Mouse (Mus musculus): Measurements from ENCODE around the gene Sema6d. TPM values are rescaled to one million over a fixed set of nuclear protein-coding genes. Genes with fewer than 3 reads are reported as not detected.

The Sema6d gene
- polyA plus RNA-seq, 1 experiment = 25.3 TPM

GRCm38 (mm10) chr2:124617440-124617839 lies 527.7 kb downstream of the Sema6d start:
- WGBS = 43% methylated on average over 9 of the region's 9 CpGs
- TF ChIP-seq POLR2A (IDR thresholded peaks at IDR 0.05; ENCODE audit: borderline replicate concordance, extremely low read depth, low read depth, low read length) (no peak), CTCF (IDR thresholded peaks at IDR 0.05; ENCODE audit: insufficient read depth, low read length) (no peak)
- peaks cover 29% of the 10 kb centered on the region for H3K4me1 ChIP-seq (ENCODE audit: control insufficient read depth, insufficient read depth, low read length)
- H3K4me3 ChIP-seq (replicated peaks; ENCODE audit: extremely low read depth, low read depth, low read length) = no peak overlapping the region
- no peak for DNase-seq

- 55% methylated on average over 5 of the region's 5 CpGs for WGBS
- TF ChIP-seq CTCF (IDR thresholded peaks at IDR 0.05; ENCODE audit: insufficient read depth, low read length) (no peak), POLR2A (IDR thresholded peaks at IDR 0.05; ENCODE audit: borderline replicate concordance, extremely low read depth, low read depth, low read length) (no peak)
- no peak for DNase-seq
- peaks cover 29% of the 10 kb centered on the region for H3K4me1 ChIP-seq (ENCODE audit: control insufficient read depth, insufficient read depth, low read length)
- no peak overlapping the region for H3K4me3 ChIP-seq (replicated peaks; ENCODE audit: extremely low read depth, low read depth, low read length)
Observed at GRCm38 (mm10) chr2:124618091-124618490, 528.3 kb downstream of the Sema6d start.

- TF ChIP-seq CTCF (IDR thresholded peaks at IDR 0.05; ENCODE audit: insufficient read depth, low read length) (no peak), POLR2A (IDR thresholded peaks at IDR 0.05; ENCODE audit: borderline replicate concordance, extremely low read depth, low read depth, low read length) (no peak)
- 50% methylated on average over 3 of the region's 3 CpGs for WGBS
- peaks cover 32% of the 10 kb centered on the region for H3K4me1 ChIP-seq (ENCODE audit: control insufficient read depth, insufficient read depth, low read length)
- no peak for DNase-seq
- no peak overlapping the region for H3K4me3 ChIP-seq (replicated peaks; ENCODE audit: extremely low read depth, low read depth, low read length)
Observed at GRCm38 (mm10) chr2:124618526-124619219, 528.9 kb downstream of the Sema6d start.

GRCm38 (mm10) chr2:124620470-124620869 lies 530.7 kb downstream of the Sema6d start:
- H3K4me1 ChIP-seq (ENCODE audit: control insufficient read depth, insufficient read depth, low read length) = peaks cover 21% of the 10 kb centered on the region
- H3K4me3 ChIP-seq (replicated peaks; ENCODE audit: extremely low read depth, low read depth, low read length) = no peak overlapping the region
- TF ChIP-seq CTCF (IDR thresholded peaks at IDR 0.05; ENCODE audit: insufficient read depth, low read length) = no peak
- TF ChIP-seq POLR2A (IDR thresholded peaks at IDR 0.05; ENCODE audit: borderline replicate concordance, extremely low read depth, low read depth, low read length) = no peak
- no peak for DNase-seq
- 46% methylated on average over 6 of the region's 6 CpGs for WGBS

GRCm38 (mm10) chr2:124621972-124622621 lies 532.3 kb downstream of the Sema6d start:
- 44% methylated on average over 6 of the region's 6 CpGs for WGBS
- DNase-seq = no peak
- TF ChIP-seq CTCF (IDR thresholded peaks at IDR 0.05; ENCODE audit: insufficient read depth, low read length) = no peak
- TF ChIP-seq POLR2A (IDR thresholded peaks at IDR 0.05; ENCODE audit: borderline replicate concordance, extremely low read depth, low read depth, low read length) = no peak
- Histone ChIP-seq H3K4me1 (ENCODE audit: control insufficient read depth, insufficient read depth, low read length) (peaks cover 12% of the 10 kb centered on the region; the same call in 1 of the 2 replicates), H3K4me3 (replicated peaks; ENCODE audit: extremely low read depth, low read depth, low read length) (no peak overlapping the region)

GRCm38 (mm10) chr2:124624247-124624929 lies 534.6 kb downstream of the Sema6d start:
- Histone ChIP-seq H3K4me1 (ENCODE audit: control insufficient read depth, insufficient read depth, low read length) (peaks cover 11% of the 10 kb centered on the region; the same call in 1 of the 2 replicates), H3K4me3 (replicated peaks; ENCODE audit: extremely low read depth, low read depth, low read length) (no peak overlapping the region)
- TF ChIP-seq CTCF (IDR thresholded peaks at IDR 0.05; ENCODE audit: insufficient read depth, low read length) (no peak), POLR2A (IDR thresholded peaks at IDR 0.05; ENCODE audit: borderline replicate concordance, extremely low read depth, low read depth, low read length) (no peak)
- WGBS = 87% methylated on average over 10 of the region's 10 CpGs
- no peak for DNase-seq

GRCm38 (mm10) chr2:124626425-124626824 lies 536.7 kb downstream of the Sema6d start:
- no peak overlapping the region for H3K4me3 ChIP-seq (replicated peaks; ENCODE audit: extremely low read depth, low read depth, low read length)
- H3K4me1 ChIP-seq (ENCODE audit: control insufficient read depth, insufficient read depth, low read length) = peaks cover 13% of the 10 kb centered on the region
- WGBS = 69% methylated on average over 7 of the region's 7 CpGs
- no peak for DNase-seq
- TF ChIP-seq CTCF (IDR thresholded peaks at IDR 0.05; ENCODE audit: insufficient read depth, low read length) = no peak
- TF ChIP-seq POLR2A (IDR thresholded peaks at IDR 0.05; ENCODE audit: borderline replicate concordance, extremely low read depth, low read depth, low read length) = no peak

- Histone ChIP-seq H3K4me3 (replicated peaks; ENCODE audit: extremely low read depth, low read depth, low read length) (no peak overlapping the region), H3K4me1 (ENCODE audit: control insufficient read depth, insufficient read depth, low read length) (peaks cover 10% of the 10 kb centered on the region)
- TF ChIP-seq POLR2A (IDR thresholded peaks at IDR 0.05; ENCODE audit: borderline replicate concordance, extremely low read depth, low read depth, low read length) (no peak), CTCF (IDR thresholded peaks at IDR 0.05; ENCODE audit: insufficient read depth, low read length) (no peak)
- DNase-seq = no peak
- WGBS = 70% methylated on average over 5 of the region's 5 CpGs
Observed at GRCm38 (mm10) chr2:124627664-124628063, 537.9 kb downstream of the Sema6d start.

- 73% methylated on average over 7 of the region's 7 CpGs for WGBS
- Histone ChIP-seq H3K4me1 (ENCODE audit: control insufficient read depth, insufficient read depth, low read length) (peaks cover 7% of the 10 kb centered on the region), H3K4me3 (replicated peaks; ENCODE audit: extremely low read depth, low read depth, low read length) (no peak overlapping the region)
- no peak for DNase-seq
- TF ChIP-seq CTCF (IDR thresholded peaks at IDR 0.05; ENCODE audit: insufficient read depth, low read length) (no peak), POLR2A (IDR thresholded peaks at IDR 0.05; ENCODE audit: borderline replicate concordance, extremely low read depth, low read depth, low read length) (no peak)
Observed at GRCm38 (mm10) chr2:124628701-124629100, 538.9 kb downstream of the Sema6d start.

Data from lung, adult 2 months (tissue).